Mouse (Mus musculus): ENCODE measurements at regions not wholly inside any gene's neighbourhood (a gene's known extent, or its start where the extent isn't known, plus 50 kb on each side); places are given as distances from the start of the nearest gene placed in this dataset.

GRCm38 (mm10) chr2:124747119-124747518 lies 320.8 kb upstream of the Slc24a5 start:
- TF ChIP-seq CTCF (IDR thresholded peaks at IDR 0.05 in 2 of 3, conservative IDR thresholded peaks at IDR 0.05 in 1 of 3; ENCODE audit: control insufficient read depth in 1 of 3, insufficient read depth in 1 of 3, low read depth in 2 of 3, low read length in 3 of 3, poor library complexity in 1 of 3, severe bottlenecking in 1 of 3) (no peak), POLR2A (IDR thresholded peaks at IDR 0.05; ENCODE audit: control insufficient read depth in 1 of 2, insufficient read depth in 1 of 2, low read depth in 1 of 2, low read length in 2 of 2, poor library complexity in 1 of 2) (no peak), MAX (IDR thresholded peaks at IDR 0.05; ENCODE audit: low read length) (no peak), GATA1 (IDR thresholded peaks at IDR 0.05; ENCODE audit: low read depth, low read length) (no peak), JUND (IDR thresholded peaks at IDR 0.05; ENCODE audit: low read depth, low read length) (no peak), TAL1 (IDR thresholded peaks at IDR 0.05; ENCODE audit: low read length) (no peak), ZC3H11A (IDR thresholded peaks at IDR 0.05; ENCODE audit: low read depth, low read length) (no peak), EP300 (IDR thresholded peaks at IDR 0.05; ENCODE audit: low read depth in 1 of 2, low read length in 2 of 2) (no peak)
